Mouse (Mus musculus): ENCODE results near the gene Prr23a3. TPM values are rescaled to one million over a fixed set of nuclear protein-coding genes. Genes with fewer than 3 reads are reported as not detected.

Prr23a3 gene
- total RNA-seq (2014; fragmentation: Nextera tagmentation) (not detected in 2 replicates), total RNA-seq (2017) (not detected in 2 replicates)

- no peak for ATAC-seq (replicated peaks; ENCODE audit: poor library complexity, severe bottlenecking)
These were observed at the start of gene Prr23a3 for GRCm38 (mm10) chr9:98864571-98864970. Prr23a3 (plus strand) TSS chr9:98864767.

GRCm38 (mm10) chr9:98816066-98816465 lies 48.5 kb upstream of the Prr23a3 start:
- ATAC-seq (replicated peaks; ENCODE audit: poor library complexity, severe bottlenecking) = no peak

- ATAC-seq (replicated peaks; ENCODE audit: poor library complexity, severe bottlenecking) = no peak
These were observed 47.0 kb upstream of the Prr23a3 start for GRCm38 (mm10) chr9:98817592-98817991.

GRCm38 (mm10) chr9:98818971-98819370 lies 45.6 kb upstream of the Prr23a3 start:
- no peak for ATAC-seq (replicated peaks; ENCODE audit: poor library complexity, severe bottlenecking)

- no peak for ATAC-seq (replicated peaks; ENCODE audit: poor library complexity, severe bottlenecking)
These were observed 45.1 kb upstream of the Prr23a3 start for GRCm38 (mm10) chr9:98819481-98819880.

- no peak for ATAC-seq (replicated peaks; ENCODE audit: poor library complexity, severe bottlenecking)
These were observed 44.1 kb upstream of the Prr23a3 start for GRCm38 (mm10) chr9:98820461-98820860.

- no peak for ATAC-seq (replicated peaks; ENCODE audit: poor library complexity, severe bottlenecking)
These were observed 43.5 kb upstream of the Prr23a3 start for GRCm38 (mm10) chr9:98821067-98821466.

GRCm38 (mm10) chr9:98823805-98824204 lies 40.8 kb upstream of the Prr23a3 start:
- no peak for ATAC-seq (replicated peaks; ENCODE audit: poor library complexity, severe bottlenecking)

GRCm38 (mm10) chr9:98829508-98829907 lies 35.1 kb upstream of the Prr23a3 start:
- no peak for ATAC-seq (replicated peaks; ENCODE audit: poor library complexity, severe bottlenecking)

GRCm38 (mm10) chr9:98837537-98838074 lies 27.0 kb upstream of the Prr23a3 start:
- no peak for ATAC-seq (replicated peaks; ENCODE audit: poor library complexity, severe bottlenecking)

- no peak for ATAC-seq (replicated peaks; ENCODE audit: poor library complexity, severe bottlenecking)
These were observed 22.4 kb upstream of the Prr23a3 start, which contains the start of gene Prr23a1 for GRCm38 (mm10) chr9:98842117-98842516. Prr23a1 (plus strand) TSS chr9:98842503.

- no peak for ATAC-seq (replicated peaks; ENCODE audit: poor library complexity, severe bottlenecking)
These were observed 8.4 kb upstream of the Prr23a3 start, which contains the start of gene Prr23a2 for GRCm38 (mm10) chr9:98856210-98856609. Prr23a2 (plus strand) TSS chr9:98856494.

GRCm38 (mm10) chr9:98863463-98863862 lies 1.1 kb upstream of the Prr23a3 start:
- ATAC-seq (replicated peaks; ENCODE audit: poor library complexity, severe bottlenecking) = no peak

- no peak for ATAC-seq (replicated peaks; ENCODE audit: poor library complexity, severe bottlenecking)
These were observed 36.9 kb downstream of the Prr23a3 start for GRCm38 (mm10) chr9:98901486-98901885.

GRCm38 (mm10) chr9:98902819-98903218 lies 38.3 kb downstream of the Prr23a3 start, which contains the start of gene 7420426K07Rik:
7420426K07Rik (plus strand) TSS chr9:98903119.
- no peak for ATAC-seq (replicated peaks; ENCODE audit: poor library complexity, severe bottlenecking)

Other genes starting within 250 kb of the Prr23a3 start
- gene Prr23a1, start 22.3 kb upstream of the Prr23a3 start, total RNA-seq (2014; fragmentation: Nextera tagmentation) = not detected in 2 replicates
- gene Prr23a1, start 22.3 kb upstream of the Prr23a3 start, total RNA-seq (2017) = not detected in 2 replicates
- not detected in 2 replicates for gene Prr23a2, start 8.3 kb upstream of the Prr23a3 start, total RNA-seq (2014; fragmentation: Nextera tagmentation)
- not detected in 2 replicates for gene Prr23a2, start 8.3 kb upstream of the Prr23a3 start, total RNA-seq (2017)
- gene 7420426K07Rik, start 38.4 kb downstream of the Prr23a3 start, total RNA-seq (2014; fragmentation: Nextera tagmentation) = not detected in 2 replicates
- gene 7420426K07Rik, start 38.4 kb downstream of the Prr23a3 start, total RNA-seq (2017) = not detected in 2 replicates
- gene Foxl2, start 90.5 kb downstream of the Prr23a3 start, total RNA-seq (2014; fragmentation: Nextera tagmentation) = not detected in 2 replicates
- gene Foxl2, start 90.5 kb downstream of the Prr23a3 start, total RNA-seq (2017) = not detected in 2 replicates
- 22.2 and 45.9 TPM in 2 replicates for gene Faim, start 121.6 kb downstream of the Prr23a3 start, total RNA-seq (2014; fragmentation: Nextera tagmentation)
- gene Faim, start 121.6 kb downstream of the Prr23a3 start, total RNA-seq (2017) = 98.8 TPM in 2 replicates
- gene Gm1123, start 170.9 kb downstream of the Prr23a3 start, total RNA-seq (2014; fragmentation: Nextera tagmentation) = not detected in 2 replicates
- gene Gm1123, start 170.9 kb downstream of the Prr23a3 start, total RNA-seq (2017) = not detected in 2 replicates

Data from granulocyte monocyte progenitor cell, adult 5-6 weeks (primary cell).